Mouse (Mus musculus): ENCODE results near the gene Fbxw8.

DNA sequence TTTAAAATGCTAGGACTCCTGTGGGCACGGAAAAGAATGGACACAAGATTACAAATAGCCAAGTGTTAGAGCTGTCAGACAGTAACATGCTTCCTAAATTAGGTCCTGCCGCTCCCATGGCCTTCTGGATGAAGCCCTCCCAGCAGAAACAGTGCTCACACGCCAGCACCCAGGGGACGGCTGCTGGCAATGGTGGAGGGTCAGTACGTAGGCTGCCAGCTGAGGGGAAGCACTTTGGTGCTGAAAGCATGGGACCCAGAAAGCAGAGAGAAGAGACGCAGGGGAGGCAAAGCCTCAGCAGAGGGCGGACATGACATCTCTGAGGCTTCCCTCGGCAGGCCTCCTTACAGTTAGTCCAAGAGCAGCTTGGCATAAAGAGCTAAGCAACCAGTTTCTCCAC is 15.6 kb downstream of the Fbxw8 start:
- TF ChIP-seq TAL1 (conservative IDR thresholded peaks at IDR 0.05; ENCODE audit: low read depth, low read length) (no peak), GATA1 (IDR thresholded peaks at IDR 0.05; ENCODE audit: borderline replicate concordance, low read length) (no peak), CTCF (IDR thresholded peaks at IDR 0.05; ENCODE audit: low read depth, low read length) (no peak), POLR2AphosphoS5 (IDR thresholded peaks at IDR 0.05; ENCODE audit: insufficient replicate concordance, low read depth, low read length) (no peak)

All from G1E (cell line).